Mouse (Mus musculus) splenic B cell, adult 2 months (primary cell): Measurements from ENCODE around the gene Lat.

Experiments
- DNase-seq: peaks from one replicate; pipeline ENCODE4 v3.0.0-alpha.2; 2011; ENCODE audit warnings: low read depth, low spot score
- H3K27me3 ChIP-seq: 2 replicates; pipeline ENCODE4 v1.6.1; 2012; ENCODE audit warnings: mild to moderate bottlenecking, low read length, moderate library complexity, mixed read lengths; ENCODE audit not compliant: control insufficient read depth, poor library complexity, insufficient read depth, severe bottlenecking
- H3K36me3 ChIP-seq: 2 replicates; pipeline ENCODE4 v1.6.1; 2012; ENCODE audit warnings: mild to moderate bottlenecking, low read length, moderate library complexity, mixed read lengths; ENCODE audit not compliant: control insufficient read depth, poor library complexity, insufficient read depth, severe bottlenecking

Lat gene

DNA sequence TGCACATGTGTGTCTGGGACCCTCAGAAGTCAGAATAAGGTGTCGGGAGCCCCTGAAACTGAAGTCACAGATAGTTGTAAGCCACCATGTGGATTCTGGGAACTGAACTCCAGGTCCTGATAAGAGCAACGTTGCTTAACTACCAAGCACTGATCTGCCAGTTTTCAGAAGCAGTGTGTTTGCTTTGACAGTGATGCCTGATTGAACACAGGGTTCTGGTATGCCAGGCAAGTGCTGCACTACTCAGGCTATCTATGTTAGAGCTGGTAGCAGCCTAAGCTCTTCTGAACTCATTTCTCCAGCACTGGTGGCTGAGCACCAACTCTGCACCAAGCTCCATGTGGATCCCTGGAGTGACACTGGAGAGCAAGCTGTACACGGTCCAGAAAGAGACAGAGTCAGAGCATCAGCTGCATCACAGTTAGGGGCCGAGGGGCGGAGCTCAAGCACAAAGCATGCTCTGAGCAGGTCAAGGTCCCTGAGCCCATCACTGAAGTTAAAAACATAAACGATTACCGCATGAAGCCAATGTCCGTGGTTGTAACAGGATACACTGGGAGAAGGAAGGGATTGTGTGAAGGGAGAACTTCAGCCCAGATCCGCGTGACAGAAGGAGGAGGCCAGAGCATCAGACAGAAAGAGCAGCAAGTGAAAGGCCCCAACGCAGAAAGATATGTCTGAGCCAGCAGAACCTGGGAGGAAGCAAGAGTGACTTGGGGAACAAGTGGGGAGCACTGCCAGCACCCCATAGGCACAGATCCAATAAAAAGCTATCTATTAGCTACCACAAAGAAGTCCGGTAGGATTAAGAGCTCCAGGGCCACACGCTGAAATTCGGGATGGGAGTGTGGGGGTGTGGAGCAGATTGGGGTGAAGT, 14.4 kb downstream of the Lat start:
- Histone ChIP-seq H3K36me3 (no peaks in the 10 kb centered on the region), H3K27me3 (no peaks in the 10 kb centered on the region)
- no peak for DNase-seq

DNA sequence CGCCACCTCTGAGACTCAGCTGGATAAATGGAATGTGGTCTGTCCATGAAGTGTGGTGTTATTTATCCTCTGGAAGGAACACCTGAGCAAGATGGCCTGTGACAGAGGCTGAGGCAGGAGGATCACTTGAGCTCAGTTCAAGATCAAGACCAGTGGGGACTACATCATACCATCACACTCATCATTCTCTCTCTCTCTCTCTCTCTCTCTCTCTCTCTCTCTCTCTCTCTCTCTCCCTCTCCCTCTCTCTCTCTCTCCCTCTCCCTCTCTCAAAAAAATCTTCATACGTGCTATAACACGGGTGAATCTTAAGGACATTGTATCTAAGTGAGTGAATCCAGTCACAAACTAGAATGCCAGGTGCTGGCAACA, 15.4 kb downstream of the Lat start:
- Histone ChIP-seq H3K27me3 (no peaks in the 10 kb centered on the region), H3K36me3 (no peaks in the 10 kb centered on the region)
- no peak for DNase-seq

DNA sequence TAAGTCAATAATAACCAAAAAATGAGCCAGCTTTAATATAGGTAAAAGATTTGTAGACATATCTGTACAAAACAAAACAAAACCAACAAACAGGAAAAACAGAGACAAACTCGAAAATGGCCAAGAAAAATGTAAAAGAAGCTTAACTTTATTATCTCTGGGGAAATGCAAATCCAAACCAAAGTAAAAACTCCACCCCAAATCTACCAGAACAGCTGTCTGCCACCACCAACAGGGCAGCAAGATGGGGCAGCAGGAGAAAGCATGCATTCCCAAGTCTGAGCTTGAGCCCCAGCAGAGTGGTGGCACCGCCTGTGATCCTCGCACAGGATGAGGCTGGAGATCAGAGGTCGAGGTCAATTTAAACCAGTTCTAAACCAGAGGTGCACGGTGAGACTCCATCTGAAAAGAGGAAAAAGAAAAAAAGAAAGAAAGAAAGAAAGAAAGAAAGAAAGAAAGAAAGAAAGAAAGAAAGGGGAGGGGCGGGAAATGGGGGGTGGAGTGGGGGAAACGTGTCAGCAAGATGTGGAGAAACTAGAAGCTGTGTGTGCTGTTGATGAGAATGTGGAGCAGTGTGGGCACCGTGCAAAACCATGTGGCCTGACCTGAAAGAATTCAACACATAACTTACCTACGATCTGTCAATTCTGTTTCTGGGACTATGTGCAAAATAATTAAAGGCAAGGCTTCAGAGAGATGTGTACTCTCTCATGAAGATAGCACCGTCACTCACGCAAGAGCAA, 15.9 kb downstream of the Lat start:
- Histone ChIP-seq H3K36me3 (no peaks in the 10 kb centered on the region), H3K27me3 (no peaks in the 10 kb centered on the region)
- no peak for DNase-seq

DNA sequence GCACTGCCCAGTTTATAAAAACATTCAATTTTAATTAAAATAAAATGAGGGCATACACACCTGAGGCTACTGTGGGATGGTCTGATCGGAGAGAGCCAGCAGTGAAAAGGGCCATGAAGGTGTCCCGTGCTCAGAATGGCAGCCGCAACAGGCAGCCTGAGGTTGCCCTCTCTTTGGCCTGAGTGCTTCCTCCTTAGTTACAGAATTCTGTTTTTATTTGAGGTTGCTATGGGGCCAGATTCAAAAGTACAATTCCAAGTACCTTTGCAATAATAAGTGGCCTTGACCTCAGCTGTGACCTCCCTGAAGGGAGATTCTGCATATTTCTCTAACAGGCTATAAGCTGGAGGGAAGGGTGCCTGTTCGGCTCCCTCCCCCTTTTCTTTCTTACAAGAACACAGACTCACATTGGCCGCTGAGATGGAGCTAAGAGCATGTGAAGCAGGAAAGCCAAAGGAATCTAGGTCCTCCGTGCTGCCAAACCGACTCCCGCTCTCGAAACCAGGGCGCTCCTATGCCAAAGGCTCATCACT, 17.9 kb downstream of the Lat start:
- Histone ChIP-seq H3K27me3 (no peaks in the 10 kb centered on the region), H3K36me3 (no peaks in the 10 kb centered on the region)
- DNase-seq = no peak

DNA sequence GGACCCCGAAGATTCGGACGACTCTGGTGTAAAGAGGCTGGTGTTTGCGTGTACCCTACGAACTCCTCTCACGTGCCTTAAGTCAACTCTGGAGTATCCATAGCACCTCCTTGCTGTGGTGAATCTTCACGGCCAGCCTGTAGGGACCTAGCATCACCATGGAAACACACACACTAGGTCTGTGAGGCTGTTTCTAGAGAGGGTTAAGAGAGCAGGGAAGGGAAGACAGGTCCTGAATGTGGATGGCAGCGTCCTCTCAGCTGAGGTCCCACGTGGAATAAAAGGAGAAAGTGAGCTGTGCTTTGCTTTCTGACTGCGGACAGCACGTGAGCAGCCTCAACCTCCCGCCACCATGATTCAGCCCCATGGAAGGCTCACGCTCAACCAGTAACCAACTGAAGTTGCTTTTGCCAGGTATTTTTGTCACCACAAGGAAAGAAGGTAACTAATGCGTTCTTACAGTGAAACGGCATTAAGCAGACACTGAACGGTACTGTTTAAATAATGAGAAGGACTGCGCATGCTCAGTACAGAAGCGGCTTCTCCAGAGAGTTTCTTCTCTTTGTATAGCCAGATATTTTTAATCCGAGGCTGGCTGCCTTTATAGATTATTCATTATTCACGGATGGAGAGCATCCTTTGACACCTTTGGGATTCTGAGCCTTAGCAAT, 18.5 kb downstream of the Lat start:
- Histone ChIP-seq H3K27me3 (no peaks in the 10 kb centered on the region), H3K36me3 (no peaks in the 10 kb centered on the region)
- DNase-seq = no peak

DNA sequence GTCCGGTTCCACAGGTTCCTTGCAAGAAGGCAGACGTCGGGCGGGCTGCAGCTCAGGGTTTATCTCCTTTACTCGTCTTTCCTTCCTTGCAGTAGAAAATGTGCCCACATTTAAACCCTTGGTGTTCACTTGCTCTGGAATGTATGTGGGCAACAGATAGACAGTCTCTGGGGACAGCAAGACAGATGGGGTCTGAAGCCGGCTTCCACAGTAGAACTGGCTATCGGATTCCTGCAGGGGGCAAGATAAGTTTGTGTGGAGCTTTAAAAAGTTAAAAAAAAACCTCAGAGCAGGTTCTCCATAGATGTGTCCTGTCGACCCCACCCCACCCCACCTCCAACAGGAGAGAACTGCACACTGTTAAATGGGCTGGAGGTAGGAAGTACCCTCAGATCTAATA, 21.1 kb downstream of the Lat start:
- H3K27me3 ChIP-seq = no peaks in the 10 kb centered on the region
- no peaks in the 10 kb centered on the region for H3K36me3 ChIP-seq
- no peak for DNase-seq

DNA sequence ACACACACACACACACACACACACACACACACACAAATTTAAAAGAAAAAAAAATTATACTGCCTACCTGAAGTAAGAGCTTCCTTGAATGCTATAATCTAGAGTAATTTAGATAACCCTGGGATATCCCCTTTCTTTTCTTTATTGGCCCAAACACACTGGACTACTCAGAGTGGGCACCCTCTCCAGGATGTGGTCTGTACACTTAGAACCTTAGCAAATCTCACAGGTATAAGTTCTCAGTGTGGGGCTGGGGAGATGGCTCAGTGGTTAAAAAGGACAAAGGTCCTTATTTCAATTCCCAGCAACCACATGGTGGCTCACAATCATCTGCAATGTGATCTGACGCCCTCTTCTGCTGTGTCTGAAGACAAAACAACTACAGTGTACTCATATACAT, 22.3 kb downstream of the Lat start:
- no peaks in the 10 kb centered on the region for H3K36me3 ChIP-seq
- no peak for DNase-seq
- no peaks in the 10 kb centered on the region for H3K27me3 ChIP-seq

DNA sequence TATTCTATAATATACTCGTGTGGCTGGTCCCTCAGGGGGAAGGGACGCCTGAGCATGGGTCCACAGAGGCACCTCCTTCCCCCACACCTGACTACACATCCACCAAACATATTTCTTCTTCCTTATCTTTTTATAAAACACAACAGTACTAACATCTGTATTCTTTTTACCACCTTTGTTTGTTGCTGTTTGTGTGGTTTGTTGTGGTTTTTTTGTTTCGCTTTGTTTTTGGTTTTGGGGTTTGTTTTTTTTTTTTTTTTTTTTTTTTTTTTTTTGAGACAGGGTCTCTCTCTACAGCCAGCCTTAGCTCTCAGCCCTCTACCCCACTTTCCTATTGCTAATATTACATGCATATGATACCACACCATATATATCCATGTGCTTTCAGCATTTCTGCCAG, 23.4 kb downstream of the Lat start:
- Histone ChIP-seq H3K27me3 (no peaks in the 10 kb centered on the region), H3K36me3 (no peaks in the 10 kb centered on the region)

DNA sequence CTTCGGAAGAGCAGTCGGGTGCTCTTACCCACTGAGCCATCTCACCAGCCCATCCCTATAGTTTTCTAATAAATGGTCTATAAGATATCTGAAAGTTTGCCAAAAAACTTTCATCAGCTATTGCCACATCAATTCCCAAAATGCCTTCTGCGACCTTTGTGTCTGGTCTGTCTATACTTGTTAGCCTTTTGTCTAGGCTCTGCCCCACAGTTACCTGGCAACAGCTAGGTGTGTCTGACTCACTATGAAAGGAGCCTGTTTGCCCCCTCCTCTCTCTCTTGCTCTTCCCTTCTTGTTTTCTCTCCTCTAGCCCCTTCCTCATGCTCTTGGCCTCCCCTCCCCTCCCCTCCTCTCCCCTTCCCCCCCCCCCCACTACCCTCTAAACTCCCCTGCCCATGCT, 23.8 kb downstream of the Lat start:
- DNase-seq = no peak
- H3K36me3 ChIP-seq = no peaks in the 10 kb centered on the region
- no peaks in the 10 kb centered on the region for H3K27me3 ChIP-seq

More for the DNA sequence above, 23.4 kb downstream of the Lat start:
- DNase-seq = no peak

DNA sequence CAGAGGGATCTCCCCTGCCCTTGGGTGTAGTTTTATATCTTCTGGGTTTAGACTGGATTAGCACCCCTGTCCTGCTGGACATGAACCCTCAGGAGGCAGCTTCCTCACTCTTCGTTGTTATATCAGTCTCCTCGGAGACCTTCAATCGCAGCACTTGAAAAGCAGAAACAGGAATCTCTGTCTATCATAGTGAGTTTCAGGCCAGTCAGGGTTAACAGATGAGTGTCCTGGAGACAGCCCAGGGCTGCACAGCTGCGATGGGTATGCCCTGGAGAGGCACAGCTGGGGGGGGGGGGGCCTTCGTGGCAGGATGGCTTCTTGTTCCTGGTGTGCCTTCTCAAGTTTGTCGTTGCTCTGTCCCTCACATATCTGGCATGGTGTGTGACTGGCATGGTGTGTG, 28.5 kb downstream of the Lat start:
- peak; percentile 9 for DNase-seq
- no peaks in the 10 kb centered on the region for H3K27me3 ChIP-seq
- no peaks in the 10 kb centered on the region for H3K36me3 ChIP-seq

DNA sequence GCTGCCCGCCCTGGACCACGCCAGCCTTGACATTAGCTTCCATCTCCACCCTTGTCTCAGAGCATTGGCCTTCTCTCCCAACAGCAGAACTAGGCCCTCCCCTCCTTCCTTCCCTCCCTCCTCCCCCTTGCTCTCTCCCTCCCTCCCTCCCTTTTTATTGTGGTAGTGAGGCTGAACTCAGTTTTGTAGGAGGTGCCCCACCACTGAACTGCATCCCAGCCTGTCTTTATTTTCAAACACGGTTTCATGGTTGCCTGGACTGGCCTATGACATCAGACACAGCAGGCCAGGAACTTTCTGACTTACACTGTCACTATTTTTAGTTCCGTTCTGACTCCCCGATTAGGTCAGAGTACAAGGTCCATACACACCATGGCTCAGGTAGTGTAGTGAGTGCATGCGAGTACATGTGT, 29.2 kb downstream of the Lat start:
- Histone ChIP-seq H3K27me3 (no peaks in the 10 kb centered on the region), H3K36me3 (no peaks in the 10 kb centered on the region)
- peak; percentile 30 for DNase-seq

DNA sequence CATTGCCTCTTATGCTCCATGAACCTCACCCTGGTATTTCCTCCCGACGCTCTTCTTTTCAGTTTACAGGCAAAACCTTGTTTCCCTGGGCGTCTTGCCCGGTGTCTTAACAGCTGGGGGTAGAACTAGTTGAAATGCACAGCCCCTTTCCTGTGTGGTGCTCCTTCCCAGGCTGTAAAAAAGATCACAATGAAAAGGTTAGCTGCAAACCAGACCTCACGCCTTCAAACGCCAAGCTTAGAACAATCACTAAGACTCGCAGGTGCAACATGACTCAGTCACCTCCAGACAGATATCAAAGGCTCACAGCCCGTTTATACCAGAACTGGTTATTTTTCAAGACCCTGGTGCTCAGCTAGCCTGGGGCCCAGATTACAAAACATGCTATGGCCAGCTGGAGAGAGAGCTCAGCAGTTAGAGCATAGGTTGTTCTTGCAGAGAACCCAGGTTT, 29.8 kb downstream of the Lat start:
- Histone ChIP-seq H3K36me3 (no peaks in the 10 kb centered on the region), H3K27me3 (no peaks in the 10 kb centered on the region)
- DNase-seq = no peak

DNA sequence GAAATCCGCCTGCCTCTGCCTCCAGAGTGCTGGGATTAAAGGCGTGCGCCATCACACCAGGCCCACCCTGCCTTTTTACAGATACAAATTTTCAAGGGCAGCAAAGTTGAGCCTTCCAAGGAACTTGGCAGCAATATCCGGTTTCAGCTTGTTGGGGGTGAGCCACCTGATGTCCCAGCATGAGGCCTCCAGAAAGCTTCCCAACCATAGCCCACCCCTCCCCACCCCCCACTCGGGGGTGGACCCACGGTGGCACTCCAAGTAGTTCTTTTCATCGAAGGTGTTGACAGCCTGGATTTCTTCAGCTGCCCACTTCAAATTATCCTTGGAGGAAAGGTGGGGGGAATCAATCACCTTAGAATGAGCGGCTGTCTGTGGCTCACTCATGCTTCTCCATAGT, 30.5 kb downstream of the Lat start:
- no peak for DNase-seq
- Histone ChIP-seq H3K27me3 (no peaks in the 10 kb centered on the region), H3K36me3 (no peaks in the 10 kb centered on the region)

DNA sequence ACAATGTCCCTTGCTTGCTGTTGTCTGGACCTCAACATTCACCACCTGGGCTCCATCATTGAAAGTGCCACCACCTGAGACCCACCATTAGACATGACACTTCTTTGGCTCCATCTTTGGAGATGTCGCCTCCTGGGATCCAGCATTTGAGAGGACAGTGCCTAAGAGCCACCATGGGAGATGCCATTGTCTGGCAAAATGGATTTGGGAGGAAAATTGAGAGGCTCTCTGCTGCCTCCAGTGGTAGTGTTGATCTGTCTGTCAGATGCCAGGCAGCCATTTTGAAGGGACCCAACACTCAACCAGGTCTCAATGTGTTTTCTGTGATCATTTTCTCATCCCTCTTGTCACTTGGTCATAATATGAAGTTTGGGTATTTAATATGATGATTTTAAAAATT, 33.8 kb downstream of the Lat start:
- no peaks in the 10 kb centered on the region for H3K36me3 ChIP-seq
- peak; percentile 20 for DNase-seq
- H3K27me3 ChIP-seq = no peaks in the 10 kb centered on the region

DNA sequence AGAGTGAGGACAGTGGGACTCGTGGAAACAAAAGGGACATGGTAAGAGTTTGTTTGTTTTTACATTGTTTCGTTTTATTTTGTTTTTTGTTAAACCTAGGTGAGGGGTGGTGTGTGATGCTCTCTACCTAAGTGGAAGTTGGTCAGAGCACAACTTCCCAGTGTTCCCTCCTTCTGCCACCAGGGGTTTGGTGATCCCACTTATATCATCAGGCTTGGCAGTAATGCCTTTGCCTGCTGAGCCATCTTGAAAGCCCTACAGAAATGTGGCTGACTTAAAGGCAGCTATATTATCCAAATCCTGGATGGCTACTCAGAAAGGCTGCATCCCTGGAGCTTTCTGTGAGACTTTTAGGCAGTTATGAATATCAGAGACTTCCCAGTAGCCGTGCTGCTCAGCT, 36.7 kb downstream of the Lat start:
- no peak for DNase-seq
- Histone ChIP-seq H3K36me3 (no peaks in the 10 kb centered on the region), H3K27me3 (no peaks in the 10 kb centered on the region)
